Mouse (Mus musculus): ENCODE measurements around the gene Gdf7. TPM values are rescaled to one million over a fixed set of nuclear protein-coding genes. Genes with fewer than 3 reads are reported as not detected.

The Gdf7 gene
- polyA plus RNA-seq, 1 experiment from 2014 or later = not detected

- no peak for ATAC-seq
- Histone ChIP-seq H3K27ac (ENCODE audit: low read depth, low read length) (no peak overlapping the region), H3K4me2 (replicated peaks; ENCODE audit: low read depth) (no peak overlapping the region), H3K36me3 (ENCODE audit: control insufficient read depth, insufficient read depth) (peaks cover 33% of the 10 kb centered on the region), H3K9me3 (ENCODE audit: control insufficient read depth) (no peaks in the 10 kb centered on the region), H3K27me3 (replicated peaks; ENCODE audit: control insufficient read depth, insufficient read depth, low read length) (no peaks in the 10 kb centered on the region), H3K4me1 (replicated peaks; ENCODE audit: control insufficient read depth, insufficient read depth, low read length) (no peaks in the 10 kb centered on the region), H3K9ac (ENCODE audit: low read depth, low read length) (no peak overlapping the region), H3K4me3 (ENCODE audit: low read depth, low read length) (no peak overlapping the region)
- 64% methylated on average over 9 of the region's 9 CpGs for WGBS
- no peak for TF ChIP-seq CTCF (IDR thresholded peaks at IDR 0.05; ENCODE audit: low read depth)
These were observed 43.1 kb upstream of the Gdf7 start for GRCm38 (mm10) chr12:8344897-8345296.

DNA sequence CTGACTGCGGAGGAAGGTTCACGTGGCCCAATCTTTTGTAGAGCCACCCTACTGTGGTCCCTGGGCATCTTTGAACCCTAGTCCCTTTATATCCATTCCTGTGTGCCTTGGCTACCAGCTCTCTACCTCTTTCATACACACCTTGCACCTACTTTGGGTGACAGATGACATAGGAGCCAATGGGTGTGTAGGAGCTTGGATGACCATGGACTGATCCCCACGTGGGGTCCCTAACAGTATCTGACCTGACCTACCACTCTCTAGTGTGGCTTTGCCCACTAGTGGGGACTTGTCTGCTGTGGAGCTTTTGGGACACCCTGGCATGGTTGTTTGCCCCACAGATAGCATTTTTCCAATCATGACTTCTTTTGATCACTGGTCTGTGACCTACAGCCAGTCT lies 41.6 kb upstream of the Gdf7 start:
- peaks cover 47% of the 10 kb centered on the region for H3K36me3 ChIP-seq (ENCODE audit: control insufficient read depth, insufficient read depth)
- H3K9me3 ChIP-seq (ENCODE audit: control insufficient read depth) = no peaks in the 10 kb centered on the region
- WGBS = 96% methylated on average over 3 of the region's 3 CpGs
- no peak overlapping the region for H3K4me3 ChIP-seq (ENCODE audit: low read depth, low read length)
- H3K27me3 ChIP-seq (replicated peaks; ENCODE audit: control insufficient read depth, insufficient read depth, low read length) = no peaks in the 10 kb centered on the region
- no peak overlapping the region for H3K27ac ChIP-seq (ENCODE audit: low read depth, low read length)
- no peaks in the 10 kb centered on the region for H3K4me1 ChIP-seq (replicated peaks; ENCODE audit: control insufficient read depth, insufficient read depth, low read length)
- ATAC-seq = no peak
- no peak overlapping the region for H3K9ac ChIP-seq (ENCODE audit: low read depth, low read length)
- no peak for TF ChIP-seq CTCF (IDR thresholded peaks at IDR 0.05; ENCODE audit: low read depth)
- no peak overlapping the region for H3K4me2 ChIP-seq (replicated peaks; ENCODE audit: low read depth)

GRCm38 (mm10) chr12:8341008-8341407 lies 39.3 kb upstream of the Gdf7 start:
- H3K4me1 ChIP-seq (replicated peaks; ENCODE audit: control insufficient read depth, insufficient read depth, low read length) = no peaks in the 10 kb centered on the region; the same call in 1 of the 2 replicates
- no peak for TF ChIP-seq CTCF (IDR thresholded peaks at IDR 0.05; ENCODE audit: low read depth)
- H3K9me3 ChIP-seq (ENCODE audit: control insufficient read depth) = no peaks in the 10 kb centered on the region
- 79% methylated on average over 6 of the region's 6 CpGs for WGBS
- H3K4me2 ChIP-seq (replicated peaks; ENCODE audit: low read depth) = no peak overlapping the region
- H3K4me3 ChIP-seq (ENCODE audit: low read depth, low read length) = no peak overlapping the region
- peaks cover 69% of the 10 kb centered on the region for H3K36me3 ChIP-seq (ENCODE audit: control insufficient read depth, insufficient read depth)
- no peak for ATAC-seq
- H3K27ac ChIP-seq (ENCODE audit: low read depth, low read length) = no peak overlapping the region
- H3K27me3 ChIP-seq (replicated peaks; ENCODE audit: control insufficient read depth, insufficient read depth, low read length) = no peaks in the 10 kb centered on the region
- H3K9ac ChIP-seq (ENCODE audit: low read depth, low read length) = no peak overlapping the region

DNA sequence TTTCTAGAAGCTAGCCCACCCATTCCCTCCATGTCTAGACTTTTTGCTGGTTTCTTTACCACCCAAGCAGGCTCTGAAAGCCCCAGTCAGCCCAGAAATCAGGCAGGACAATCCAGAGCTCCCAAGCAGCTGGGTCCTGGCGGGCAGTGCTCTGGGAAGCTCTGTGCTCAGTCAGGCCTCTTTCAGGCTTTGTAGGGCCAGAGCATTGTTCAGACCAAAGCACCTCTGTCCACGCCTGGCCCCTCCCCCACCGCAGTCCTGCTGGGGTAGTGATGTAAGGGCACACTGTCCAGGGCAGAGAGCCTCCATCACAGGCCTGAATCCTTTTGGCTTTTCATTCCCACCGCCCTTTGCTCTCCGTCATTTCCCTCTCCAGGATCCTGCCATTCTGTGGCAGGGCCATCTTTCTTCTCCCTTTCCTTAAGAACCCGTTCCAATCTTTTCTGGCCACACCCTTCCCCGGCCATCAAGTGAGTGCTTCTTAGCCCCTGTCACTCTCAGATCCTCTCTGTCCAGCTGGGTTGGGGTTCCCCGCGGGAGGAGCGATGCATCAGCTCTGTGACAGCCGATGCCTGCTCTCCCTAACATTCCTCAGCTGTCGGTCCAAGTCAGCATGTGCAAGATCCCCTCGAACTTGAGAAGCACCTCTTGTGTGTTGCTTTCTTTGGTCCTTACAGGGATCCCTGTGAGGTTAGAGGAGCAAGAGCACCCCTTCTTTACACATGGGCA lies 38.0 kb upstream of the Gdf7 start:
- Histone ChIP-seq H3K4me2 (replicated peaks; ENCODE audit: low read depth) (no peak overlapping the region), H3K9me3 (ENCODE audit: control insufficient read depth) (no peaks in the 10 kb centered on the region), H3K36me3 (ENCODE audit: control insufficient read depth, insufficient read depth) (peaks cover 75% of the 10 kb centered on the region), H3K27ac (ENCODE audit: low read depth, low read length) (no peak overlapping the region), H3K4me1 (replicated peaks; ENCODE audit: control insufficient read depth, insufficient read depth, low read length) (no peaks in the 10 kb centered on the region; the same call in 1 of the 2 replicates), H3K4me3 (ENCODE audit: low read depth, low read length) (no peak overlapping the region), H3K27me3 (replicated peaks; ENCODE audit: control insufficient read depth, insufficient read depth, low read length) (no peaks in the 10 kb centered on the region), H3K9ac (ENCODE audit: low read depth, low read length) (no peak overlapping the region)
- WGBS = 55% methylated on average over 13 of the region's 13 CpGs
- no peak for TF ChIP-seq CTCF (IDR thresholded peaks at IDR 0.05; ENCODE audit: low read depth)
- no peak for ATAC-seq

DNA sequence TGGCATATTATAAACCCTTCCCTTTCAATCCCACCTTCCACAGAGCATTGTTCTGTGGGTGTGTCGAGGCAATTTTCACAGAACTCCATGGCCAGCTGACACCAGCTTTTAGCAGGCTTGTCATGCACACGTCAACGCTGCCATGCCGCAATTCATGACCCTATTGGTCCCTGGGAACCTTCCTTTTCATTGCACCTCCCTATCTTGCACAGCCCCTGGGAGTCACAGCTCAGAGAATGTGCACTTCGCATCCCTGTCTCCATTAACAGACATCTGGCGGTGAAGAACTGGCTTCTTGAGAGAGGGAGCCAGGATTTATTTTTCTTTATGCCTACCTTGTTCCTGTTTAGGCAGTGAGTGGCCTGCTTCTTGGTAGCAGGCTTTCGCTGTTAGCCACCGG lies 37.2 kb upstream of the Gdf7 start:
- no peak overlapping the region for H3K4me3 ChIP-seq (ENCODE audit: low read depth, low read length)
- no peak overlapping the region for H3K4me2 ChIP-seq (replicated peaks; ENCODE audit: low read depth)
- no peak overlapping the region for H3K27ac ChIP-seq (ENCODE audit: low read depth, low read length)
- WGBS = 84% methylated on average over 8 of the region's 8 CpGs
- no peak overlapping the region for H3K9ac ChIP-seq (ENCODE audit: low read depth, low read length)
- peaks cover 75% of the 10 kb centered on the region for H3K36me3 ChIP-seq (ENCODE audit: control insufficient read depth, insufficient read depth)
- H3K9me3 ChIP-seq (ENCODE audit: control insufficient read depth) = no peaks in the 10 kb centered on the region
- no peaks in the 10 kb centered on the region for H3K27me3 ChIP-seq (replicated peaks; ENCODE audit: control insufficient read depth, insufficient read depth, low read length)
- no peak for TF ChIP-seq CTCF (IDR thresholded peaks at IDR 0.05; ENCODE audit: low read depth)
- no peak for ATAC-seq
- H3K4me1 ChIP-seq (replicated peaks; ENCODE audit: control insufficient read depth, insufficient read depth, low read length) = no peaks in the 10 kb centered on the region; the same call in 1 of the 2 replicates

DNA sequence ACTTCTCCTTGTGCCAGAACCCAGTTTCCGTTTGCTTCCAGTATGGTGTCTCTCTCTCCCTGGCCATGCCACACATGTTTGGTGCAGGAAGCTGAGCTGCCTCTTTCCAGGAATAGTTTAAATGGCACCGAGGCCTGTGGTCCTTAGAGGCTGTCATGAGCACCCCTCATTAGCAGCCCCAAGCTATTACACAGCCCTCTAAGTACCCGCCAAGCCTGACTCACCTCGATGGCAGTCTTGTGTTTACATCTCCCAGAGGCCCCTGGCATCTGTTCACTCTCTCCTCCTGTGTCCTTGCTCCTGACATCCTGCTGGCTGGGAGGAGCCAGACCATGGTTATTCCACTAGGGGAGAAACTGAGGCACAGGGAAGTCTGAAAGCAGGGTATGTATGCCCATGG lies 36.7 kb upstream of the Gdf7 start:
- Histone ChIP-seq H3K27me3 (replicated peaks; ENCODE audit: control insufficient read depth, insufficient read depth, low read length) (no peaks in the 10 kb centered on the region), H3K9ac (ENCODE audit: low read depth, low read length) (no peak overlapping the region), H3K4me2 (replicated peaks; ENCODE audit: low read depth) (no peak overlapping the region), H3K4me3 (ENCODE audit: low read depth, low read length) (no peak overlapping the region), H3K4me1 (replicated peaks; ENCODE audit: control insufficient read depth, insufficient read depth, low read length) (no peaks in the 10 kb centered on the region; the same call in 1 of the 2 replicates), H3K36me3 (ENCODE audit: control insufficient read depth, insufficient read depth) (peaks cover 74% of the 10 kb centered on the region), H3K27ac (ENCODE audit: low read depth, low read length) (no peak overlapping the region), H3K9me3 (ENCODE audit: control insufficient read depth) (no peaks in the 10 kb centered on the region)
- no peak for ATAC-seq
- TF ChIP-seq CTCF (IDR thresholded peaks at IDR 0.05; ENCODE audit: low read depth) = no peak
- WGBS = 55% methylated on average over 4 of the region's 4 CpGs

Data from intestine, postnatal 0 days (tissue).